Mouse (Mus musculus) heart, adult 2 months (tissue): ENCODE results near the gene Gins2. TPM values are rescaled to one million over a fixed set of nuclear protein-coding genes. Genes with fewer than 3 reads are reported as not detected.
A peak's percentile ranks its signal among the peaks of the same experiment; 100 is the strongest.

Source experiments
- DNase-seq, 2 experiments: peaks; one replicate each; pipeline ENCODE4 v3.0.0; 2021
- H3K27ac ChIP-seq: fragments of 200-600 bp; 2 replicates; pipeline ENCODE4 v1.8.1; 2022
- H3K27me3 ChIP-seq: fragments of 200-500 bp; 2 replicates; pipeline ENCODE4 v1.6.1; 2012; ENCODE audit warnings: mild to moderate bottlenecking, low read length, inconsistent platforms, mixed read lengths; ENCODE audit not compliant: control insufficient read depth, insufficient read depth
- H3K36me3 ChIP-seq: fragments of 200-500 bp; 2 replicates; pipeline ENCODE4 v1.6.1; 2012; ENCODE audit warnings: low read length, inconsistent platforms; ENCODE audit not compliant: control insufficient read depth, insufficient read depth
- H3K4me1 ChIP-seq: fragments of 200-500 bp; 2 replicates; pipeline ENCODE4 v1.6.1; 2011; ENCODE audit warnings: low read length; ENCODE audit not compliant: control insufficient read depth, insufficient read depth
- H3K4me3 ChIP-seq: fragments of 200-600 bp; 2 replicates; pipeline ENCODE4 v1.8.1; 2022
- H3K79me2 ChIP-seq: fragments of 200-500 bp; replicated peaks from 2 replicates; pipeline ENCODE4 v1.6.1; 2012; ENCODE audit warnings: mild to moderate bottlenecking, inconsistent platforms, low read length, moderate library complexity, mixed read lengths; ENCODE audit not compliant: control insufficient read depth, insufficient read depth
- H3K9ac ChIP-seq: fragments of 200-500 bp; 2 replicates; pipeline ENCODE4 v1.6.1; 2012; ENCODE audit warnings: low read depth, mild to moderate bottlenecking, control low read depth, inconsistent platforms, low read length, mixed read lengths
- CTCF ChIP-seq: fragments of 200-600 bp; IDR thresholded peaks from 2 replicates; pipeline ENCODE4 v1.8.1; 2022; ENCODE audit warnings: antibody characterized with exemption, mild to moderate bottlenecking, moderate library complexity
- EP300 ChIP-seq: fragments of 200-500 bp; IDR thresholded peaks from 2 replicates; pipeline ENCODE4 v1.6.1; 2011; ENCODE audit warnings: low read depth, low read length, control low read depth; ENCODE audit not compliant: insufficient read depth
- POLR2A ChIP-seq: fragments of 200-500 bp; IDR thresholded peaks from 2 replicates; pipeline ENCODE4 v1.6.1; 2011; ENCODE audit warnings: mild to moderate bottlenecking, low read depth, low read length, control low read depth; ENCODE audit not compliant: insufficient read depth
- WGBS: fragments of 180-500 bp; shearing (Covaris S2); methylation state at CpG from one replicate; pipeline ENCODE4 v1.1.7; 2018; 5-methylcytosine and 5-hydroxymethylcytosine counted together
- intact Hi-C: fragments of 180-260 bp; cut with DNase I; formaldehyde crosslinking; loops from one replicate; pipeline ENCODE4 v1.15.1; 2025
- polyA plus RNA-seq: library from polyadenylated mRNA; depleted of rRNA; stranded (reverse); fragments of >200 nt; gene quantifications from 2 replicates; pipeline ENCODE4 v1.2.3, GENCODE M21; 2012
- total RNA-seq, 2 experiments: library from RNA; stranded (reverse); gene quantifications; 2 replicates each; pipeline ENCODE4 v1.2.3; 2021

The Gins2 gene
- total and polyA plus RNA-seq, 3 experiments: 1.1 to 1.5 (median 1.3) TPM

DNA sequence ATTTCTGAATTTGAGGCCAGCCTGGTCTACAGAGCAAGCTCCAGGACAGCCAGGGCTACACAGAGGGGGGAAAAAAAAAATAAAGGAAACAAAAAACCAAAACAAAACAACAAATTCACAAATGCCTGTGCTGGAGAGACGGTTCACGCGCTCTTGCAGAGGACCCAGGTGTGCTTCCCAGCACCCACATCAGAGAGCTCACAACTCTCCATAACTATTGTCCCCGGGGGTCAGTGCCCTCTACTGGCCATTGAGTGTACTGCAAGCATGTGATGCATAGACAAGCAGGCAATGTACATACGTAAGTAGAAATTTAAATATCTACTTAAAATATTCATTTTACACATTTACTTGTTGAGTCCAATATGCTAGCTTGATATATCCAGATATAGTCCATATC, 5.5 kb upstream of the Gins2 start:
- no peaks in the 10 kb centered on the region for H3K27me3 ChIP-seq
- TF ChIP-seq CTCF: peak; percentile 69
- no peak for TF ChIP-seq POLR2A
- no peak for DNase-seq
- H3K36me3 ChIP-seq: no peaks in the 10 kb centered on the region
- H3K4me1 ChIP-seq: no peaks in the 10 kb centered on the region
- no peaks in the 10 kb centered on the region for H3K79me2 ChIP-seq
- H3K27ac ChIP-seq: no peak overlapping the region
- H3K9ac ChIP-seq: no peak overlapping the region
- WGBS: 86% methylated on average over 5 of the region's 5 CpGs
- H3K4me3 ChIP-seq: no peak overlapping the region
- intact Hi-C loops: no loop called here

DNA sequence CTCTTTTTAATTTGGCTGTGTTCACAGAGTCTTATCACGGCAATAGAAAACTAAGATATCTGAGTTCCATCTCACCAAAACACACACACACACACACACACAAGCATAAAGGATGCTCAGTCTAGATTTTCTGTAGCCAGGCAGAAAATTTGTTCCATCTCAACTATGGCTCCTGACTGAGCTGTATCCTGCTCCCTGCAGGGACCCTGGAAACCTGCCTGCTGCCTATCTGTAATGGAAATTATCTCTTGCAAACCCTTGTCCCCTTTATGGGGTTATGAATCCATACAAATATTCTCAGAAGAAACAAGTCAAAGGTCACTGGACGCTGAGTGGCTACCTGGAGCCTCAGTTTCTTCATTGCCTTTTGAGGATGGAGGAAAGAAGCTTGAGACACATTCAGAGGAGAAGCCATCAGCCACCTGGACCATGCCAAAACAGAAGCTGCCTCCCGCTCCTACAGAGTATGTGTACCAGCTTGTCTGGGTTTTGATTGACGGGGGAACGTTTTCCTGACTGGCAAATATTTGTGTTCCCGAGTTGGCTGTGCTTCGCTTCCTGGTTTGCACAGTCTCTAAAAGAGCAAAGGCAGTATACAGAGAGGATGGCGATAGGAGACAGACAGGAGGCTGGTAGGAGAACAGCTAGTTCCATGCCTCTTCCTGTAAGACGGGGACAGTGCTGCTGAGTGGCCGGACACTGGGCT, 2.6 kb upstream of the Gins2 start:
- Histone ChIP-seq H3K79me2 (no peaks in the 10 kb centered on the region), H3K4me3 (no peak overlapping the region), H3K36me3 (no peaks in the 10 kb centered on the region), H3K4me1 (no peaks in the 10 kb centered on the region), H3K27me3 (no peaks in the 10 kb centered on the region), H3K27ac (no peak overlapping the region), H3K9ac (no peak overlapping the region)
- intact Hi-C loops: no loop called here
- no peak for TF ChIP-seq EP300
- no peak for TF ChIP-seq POLR2A
- TF ChIP-seq CTCF: no peak
- WGBS: 49% methylated on average over 10 of the region's 10 CpGs
- no peak for DNase-seq

DNA sequence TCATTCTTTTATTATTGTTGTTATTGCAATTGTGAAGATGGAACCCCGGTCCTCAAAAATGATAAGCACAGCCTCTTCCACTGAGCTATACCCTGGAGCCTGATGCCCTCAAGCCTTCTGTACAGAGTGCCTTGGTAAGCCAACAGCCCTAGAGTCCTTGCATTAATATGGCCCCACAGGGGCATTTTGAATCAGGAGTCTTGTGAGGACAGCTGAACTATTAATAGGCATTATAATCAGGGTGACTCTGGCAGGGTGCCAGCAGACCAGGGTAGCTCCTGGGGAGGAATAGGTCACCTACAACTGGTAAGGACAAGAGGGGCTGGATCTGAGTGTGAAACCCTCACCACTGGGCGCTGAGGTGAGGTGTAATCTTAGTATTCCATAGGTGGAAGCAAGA, 817 bp upstream of the Gins2 start:
- intact Hi-C loops: no loop called here
- peak in 1 of 2 experiments; percentile 53 for DNase-seq
- H3K27ac ChIP-seq: peak overlapping the region; percentile 66
- WGBS: 39% methylated on average over 2 of the region's 2 CpGs
- H3K27me3 ChIP-seq: no peaks in the 10 kb centered on the region
- TF ChIP-seq CTCF (no peak), EP300 (no peak), POLR2A (no peak)
- no peaks in the 10 kb centered on the region for H3K36me3 ChIP-seq
- no peak overlapping the region for H3K9ac ChIP-seq
- no peaks in the 10 kb centered on the region for H3K79me2 ChIP-seq
- H3K4me3 ChIP-seq: peak overlapping the region; percentile 50
- peaks cover 2% of the 10 kb centered on the region; the same call in 1 of the 2 replicates for H3K4me1 ChIP-seq

DNA sequence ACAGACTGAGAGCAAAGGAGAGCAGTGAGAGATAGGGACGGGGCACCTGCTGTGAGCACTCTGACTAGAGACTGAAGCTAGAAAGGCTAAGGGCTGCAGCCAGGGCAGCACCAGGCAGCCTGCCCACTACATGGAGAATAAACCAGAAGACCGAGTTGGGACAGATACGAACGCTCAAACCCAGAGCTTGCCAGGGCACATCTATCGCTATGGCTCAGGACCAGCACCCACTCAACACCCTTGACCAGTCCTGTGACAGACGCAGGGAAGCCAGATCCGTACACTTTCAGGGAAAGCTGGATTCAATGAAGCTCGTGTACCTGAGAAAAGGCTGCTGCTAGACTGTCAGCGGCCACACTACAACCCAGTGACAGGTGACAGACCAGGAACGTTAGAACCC, 3.6 kb downstream of the Gins2 start:
- no peaks in the 10 kb centered on the region for H3K36me3 ChIP-seq
- H3K27me3 ChIP-seq: no peaks in the 10 kb centered on the region
- no peak overlapping the region for H3K4me3 ChIP-seq
- H3K27ac ChIP-seq: no peak overlapping the region
- TF ChIP-seq CTCF (no peak), POLR2A (no peak), EP300 (peak; percentile 76)
- WGBS: 67% methylated on average over 10 of the region's 10 CpGs
- H3K9ac ChIP-seq: no peak overlapping the region
- H3K79me2 ChIP-seq: no peaks in the 10 kb centered on the region
- peaks cover 2% of the 10 kb centered on the region; the same call in 1 of the 2 replicates for H3K4me1 ChIP-seq
- DNase-seq: peak; percentile 60 to 70
- intact Hi-C loops: no loop called here

DNA sequence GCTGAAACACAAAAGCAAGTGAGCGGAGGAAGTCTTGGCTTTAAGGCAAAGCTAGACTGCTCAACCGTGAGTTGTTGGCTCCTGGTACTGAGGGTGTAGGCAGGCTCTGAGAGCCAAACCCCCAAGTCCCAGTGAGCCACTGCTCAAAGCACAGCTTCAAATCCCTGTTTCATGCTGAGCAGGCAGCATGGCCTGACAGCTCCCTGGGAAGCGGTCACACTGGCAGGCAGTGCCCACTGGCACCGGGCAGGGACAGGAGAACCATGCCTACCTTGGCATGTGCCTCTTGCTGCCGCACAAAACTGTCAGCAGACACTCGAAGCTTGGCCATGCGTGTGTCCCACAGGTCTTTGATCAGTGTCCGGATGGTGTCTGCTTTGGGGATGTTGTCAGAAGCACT, 7.3 kb downstream of the Gins2 start:
- intact Hi-C loops: no loop called here
- Histone ChIP-seq H3K36me3 (no peaks in the 10 kb centered on the region), H3K27ac (no peak overlapping the region), H3K9ac (no peak overlapping the region), H3K4me3 (no peak overlapping the region), H3K79me2 (no peaks in the 10 kb centered on the region), H3K4me1 (peaks cover 2% of the 10 kb centered on the region; the same call in 1 of the 2 replicates), H3K27me3 (no peaks in the 10 kb centered on the region)
- TF ChIP-seq CTCF (no peak), POLR2A (no peak), EP300 (peak; percentile 91)
- peak in 1 of 2 experiments; percentile 78 for DNase-seq
- 66% methylated on average over 8 of the region's 8 CpGs for WGBS

DNA sequence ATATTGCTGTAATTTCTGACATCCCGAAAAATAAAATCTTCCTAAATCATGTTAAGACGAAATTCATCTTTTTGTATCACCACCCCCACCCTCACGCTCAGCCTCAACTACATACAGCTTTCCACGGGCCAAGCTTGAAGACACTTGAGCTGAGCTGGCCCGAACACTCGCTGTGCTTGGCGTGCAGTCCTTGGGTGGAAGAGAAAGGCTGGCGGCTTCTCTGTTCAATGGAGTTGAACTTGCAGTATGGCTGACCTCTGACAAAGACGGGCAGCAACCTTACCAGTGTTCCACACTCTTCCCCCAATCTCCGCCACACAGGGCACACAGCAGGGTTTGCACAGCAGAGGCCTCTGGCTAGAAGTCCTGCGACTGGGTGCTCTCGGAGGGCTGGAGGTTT, 7.8 kb downstream of the Gins2 start:
- DNase-seq: no peak
- Histone ChIP-seq H3K4me3 (no peak overlapping the region), H3K4me1 (peaks cover 2% of the 10 kb centered on the region; the same call in 1 of the 2 replicates), H3K27ac (no peak overlapping the region), H3K79me2 (no peaks in the 10 kb centered on the region), H3K9ac (no peak overlapping the region), H3K36me3 (no peaks in the 10 kb centered on the region), H3K27me3 (no peaks in the 10 kb centered on the region)
- intact Hi-C loops: no loop called here
- no peak for TF ChIP-seq EP300
- no peak for TF ChIP-seq CTCF
- no peak for TF ChIP-seq POLR2A
- WGBS: 91% methylated on average over 12 of the region's 12 CpGs
